Mouse (Mus musculus) olfactory bulb, adult 2 months (tissue): ENCODE measurements at regions not wholly inside any gene's neighbourhood (a gene's known extent, or its start where the extent isn't known, plus 50 kb on each side); places are given as distances from the start of the nearest gene placed in this dataset.

Experiments
- CTCF ChIP-seq: fragments of 200-500 bp; IDR thresholded peaks from 2 replicates; pipeline ENCODE4 v1.5.1; 2012; ENCODE audit warnings: low read depth, mild to moderate bottlenecking, low read length, moderate library complexity; ENCODE audit not compliant: insufficient read depth
- POLR2A ChIP-seq: fragments of 200-500 bp; IDR thresholded peaks from 2 replicates; pipeline ENCODE4 v1.6.1; 2012; ENCODE audit warnings: mild to moderate bottlenecking, low read depth, low read length, moderate library complexity; ENCODE audit not compliant: insufficient read depth

DNA sequence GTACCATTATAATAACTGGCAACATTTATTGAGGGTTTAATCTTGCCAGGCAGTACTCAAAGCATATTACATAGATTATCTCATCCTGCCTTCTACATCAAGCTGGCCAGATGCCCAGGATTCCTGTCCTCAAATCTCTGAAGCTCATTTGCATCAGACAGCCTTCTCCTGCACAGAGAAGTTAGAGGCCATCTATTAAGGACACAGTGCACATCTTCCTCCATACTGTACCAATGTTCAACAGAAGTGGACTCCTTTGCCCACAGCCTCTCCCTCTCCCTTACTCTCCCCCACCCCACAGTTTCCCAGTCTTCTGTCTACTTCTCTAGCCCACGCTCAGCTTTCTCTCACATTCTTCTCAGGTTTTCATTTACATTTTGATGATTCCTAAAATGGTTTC is 277.3 kb upstream of the Zfp637 start:
- no peak for TF ChIP-seq CTCF
- TF ChIP-seq POLR2A, result no peak
